Mouse (Mus musculus): Measurements from ENCODE around the gene Cltc. TPM values are rescaled to one million over a fixed set of nuclear protein-coding genes. Genes with fewer than 3 reads are reported as not detected.

Cltc gene
- polyA plus RNA-seq, 1 experiment from 2014 or later, result 220 TPM

- Histone ChIP-seq H3K9me3 (ENCODE audit: control insufficient read depth, low read length) (no peaks in the 10 kb centered on the region), H3K4me1 (ENCODE audit: control insufficient read depth, insufficient read depth, low read length) (peaks cover 28% of the 10 kb centered on the region), H3K9ac (replicated peaks; ENCODE audit: low read length) (peak within 1 kb of the TSS; percentile 82), H3K4me2 (ENCODE audit: low read length) (peak within 1 kb of the TSS; percentile 65), H3K27me3 (ENCODE audit: control insufficient read depth, insufficient read depth, low read length) (no peaks in the 10 kb centered on the region), H3K27ac (replicated peaks; ENCODE audit: low read depth, low read length) (peak within 1 kb of the TSS; percentile 87), H3K36me3 (ENCODE audit: control insufficient read depth, insufficient read depth, low read length) (no peaks in the 10 kb centered on the region; the same call in 1 of the 2 replicates), H3K4me3 (replicated peaks; ENCODE audit: low read depth, low read length) (peak within 1 kb of the TSS; percentile 90)
- ATAC-seq (ENCODE audit: low FRiP score, low TSS enrichment) (peak; percentile 89), DNase-seq (peak; percentile 98)
- WGBS, result under 1% methylated on average over 56 of the region's 56 CpGs
Observed at GRCm38 (mm10) chr11:86683395-86684125, 73.8 kb downstream of the Cltc start, which contains the start of the genes Vmp1 and Ptrh2. TSS of gene Vmp1 (minus strand) at chr11:86683836. TSS of gene Ptrh2 (plus strand) at chr11:86683985.

GRCm38 (mm10) chr11:86682861-86683260, 74.5 kb downstream of the Cltc start:
- H3K4me3 ChIP-seq (replicated peaks; ENCODE audit: low read depth, low read length), result peak overlapping the region; percentile 90
- no peaks in the 10 kb centered on the region; the same call in 1 of the 2 replicates for H3K36me3 ChIP-seq (ENCODE audit: control insufficient read depth, insufficient read depth, low read length)
- WGBS, result 40% methylated on average over 7 of the region's 7 CpGs
- ATAC-seq (ENCODE audit: low FRiP score, low TSS enrichment) (no peak), DNase-seq (no peak)
- peak overlapping the region; percentile 65 for H3K4me2 ChIP-seq (ENCODE audit: low read length)
- peaks cover 28% of the 10 kb centered on the region for H3K4me1 ChIP-seq (ENCODE audit: control insufficient read depth, insufficient read depth, low read length)
- peak overlapping the region; percentile 82 for H3K9ac ChIP-seq (replicated peaks; ENCODE audit: low read length)
- no peaks in the 10 kb centered on the region for H3K27me3 ChIP-seq (ENCODE audit: control insufficient read depth, insufficient read depth, low read length)
- H3K9me3 ChIP-seq (ENCODE audit: control insufficient read depth, low read length), result no peaks in the 10 kb centered on the region
- H3K27ac ChIP-seq (replicated peaks; ENCODE audit: low read depth, low read length), result no peak overlapping the region

GRCm38 (mm10) chr11:86681423-86681822, 75.9 kb downstream of the Cltc start:
- H3K27me3 ChIP-seq (ENCODE audit: control insufficient read depth, insufficient read depth, low read length), result no peaks in the 10 kb centered on the region
- whole genome bisulfite sequencing, result 85% methylated on average over 3 of the region's 3 CpGs
- no peaks in the 10 kb centered on the region for H3K9me3 ChIP-seq (ENCODE audit: control insufficient read depth, low read length)
- H3K4me2 ChIP-seq (ENCODE audit: low read length), result no peak overlapping the region
- ATAC-seq (ENCODE audit: low FRiP score, low TSS enrichment) (no peak), DNase-seq (no peak)
- no peak overlapping the region for H3K27ac ChIP-seq (replicated peaks; ENCODE audit: low read depth, low read length)
- no peaks in the 10 kb centered on the region for H3K36me3 ChIP-seq (ENCODE audit: control insufficient read depth, insufficient read depth, low read length)
- peaks cover 27% of the 10 kb centered on the region for H3K4me1 ChIP-seq (ENCODE audit: control insufficient read depth, insufficient read depth, low read length)
- no peak overlapping the region for H3K9ac ChIP-seq (replicated peaks; ENCODE audit: low read length)
- H3K4me3 ChIP-seq (replicated peaks; ENCODE audit: low read depth, low read length), result no peak overlapping the region

- H3K4me3 ChIP-seq (replicated peaks; ENCODE audit: low read depth, low read length), result no peak overlapping the region
- no peaks in the 10 kb centered on the region for H3K27me3 ChIP-seq (ENCODE audit: control insufficient read depth, insufficient read depth, low read length)
- H3K4me2 ChIP-seq (ENCODE audit: low read length), result no peak overlapping the region
- H3K36me3 ChIP-seq (ENCODE audit: control insufficient read depth, insufficient read depth, low read length), result no peaks in the 10 kb centered on the region
- no peak overlapping the region for H3K9ac ChIP-seq (replicated peaks; ENCODE audit: low read length)
- H3K4me1 ChIP-seq (ENCODE audit: control insufficient read depth, insufficient read depth, low read length), result peaks cover 23% of the 10 kb centered on the region
- DNase-seq, result no peak
- H3K27ac ChIP-seq (replicated peaks; ENCODE audit: low read depth, low read length), result no peak overlapping the region
- H3K9me3 ChIP-seq (ENCODE audit: control insufficient read depth, low read length), result no peaks in the 10 kb centered on the region
- ATAC-seq (ENCODE audit: low FRiP score, low TSS enrichment), result no peak
- WGBS, result 96% methylated on average over 3 of the region's 3 CpGs
Observed at GRCm38 (mm10) chr11:86680729-86681128, 76.6 kb downstream of the Cltc start.

- Histone ChIP-seq H3K27ac (replicated peaks; ENCODE audit: low read depth, low read length) (no peak overlapping the region), H3K27me3 (ENCODE audit: control insufficient read depth, insufficient read depth, low read length) (no peaks in the 10 kb centered on the region), H3K36me3 (ENCODE audit: control insufficient read depth, insufficient read depth, low read length) (no peaks in the 10 kb centered on the region), H3K9ac (replicated peaks; ENCODE audit: low read length) (no peak overlapping the region), H3K4me2 (ENCODE audit: low read length) (no peak overlapping the region), H3K4me3 (replicated peaks; ENCODE audit: low read depth, low read length) (no peak overlapping the region), H3K4me1 (ENCODE audit: control insufficient read depth, insufficient read depth, low read length) (peaks cover 9% of the 10 kb centered on the region), H3K9me3 (ENCODE audit: control insufficient read depth, low read length) (no peaks in the 10 kb centered on the region)
- no peak for DNase-seq
- WGBS, result 26% methylated on average over 5 of the region's 5 CpGs
- ATAC-seq (ENCODE audit: low FRiP score, low TSS enrichment), result no peak
Observed at GRCm38 (mm10) chr11:86678957-86679356, 78.4 kb downstream of the Cltc start.

GRCm38 (mm10) chr11:86675520-86675919, 81.8 kb downstream of the Cltc start:
- H3K27ac ChIP-seq (replicated peaks; ENCODE audit: low read depth, low read length), result no peak overlapping the region
- H3K4me1 ChIP-seq (ENCODE audit: control insufficient read depth, insufficient read depth, low read length), result no peaks in the 10 kb centered on the region
- no peaks in the 10 kb centered on the region for H3K9me3 ChIP-seq (ENCODE audit: control insufficient read depth, low read length)
- H3K4me3 ChIP-seq (replicated peaks; ENCODE audit: low read depth, low read length), result no peak overlapping the region
- no peak for ATAC-seq (ENCODE audit: low FRiP score, low TSS enrichment)
- no peak overlapping the region for H3K4me2 ChIP-seq (ENCODE audit: low read length)
- no peaks in the 10 kb centered on the region for H3K27me3 ChIP-seq (ENCODE audit: control insufficient read depth, insufficient read depth, low read length)
- 96% methylated on average over 4 of the region's 4 CpGs for WGBS
- H3K36me3 ChIP-seq (ENCODE audit: control insufficient read depth, insufficient read depth, low read length), result no peaks in the 10 kb centered on the region
- DNase-seq, result no peak
- no peak overlapping the region for H3K9ac ChIP-seq (replicated peaks; ENCODE audit: low read length)

GRCm38 (mm10) chr11:86672772-86673171, 84.6 kb downstream of the Cltc start:
- H3K9me3 ChIP-seq (ENCODE audit: control insufficient read depth, low read length), result no peaks in the 10 kb centered on the region
- H3K27me3 ChIP-seq (ENCODE audit: control insufficient read depth, insufficient read depth, low read length), result no peaks in the 10 kb centered on the region
- H3K4me2 ChIP-seq (ENCODE audit: low read length), result no peak overlapping the region
- no peak overlapping the region for H3K4me3 ChIP-seq (replicated peaks; ENCODE audit: low read depth, low read length)
- ATAC-seq (ENCODE audit: low FRiP score, low TSS enrichment), result no peak
- no peak overlapping the region for H3K9ac ChIP-seq (replicated peaks; ENCODE audit: low read length)
- no peak for DNase-seq
- H3K27ac ChIP-seq (replicated peaks; ENCODE audit: low read depth, low read length), result no peak overlapping the region
- H3K4me1 ChIP-seq (ENCODE audit: control insufficient read depth, insufficient read depth, low read length), result no peaks in the 10 kb centered on the region
- WGBS, result 81% methylated on average over 3 of the region's 3 CpGs
- no peaks in the 10 kb centered on the region for H3K36me3 ChIP-seq (ENCODE audit: control insufficient read depth, insufficient read depth, low read length)

GRCm38 (mm10) chr11:86671041-86671675, 86.2 kb downstream of the Cltc start:
- Histone ChIP-seq H3K9me3 (ENCODE audit: control insufficient read depth, low read length) (no peaks in the 10 kb centered on the region), H3K4me1 (ENCODE audit: control insufficient read depth, insufficient read depth, low read length) (no peaks in the 10 kb centered on the region), H3K4me3 (replicated peaks; ENCODE audit: low read depth, low read length) (no peak overlapping the region), H3K27ac (replicated peaks; ENCODE audit: low read depth, low read length) (no peak overlapping the region), H3K36me3 (ENCODE audit: control insufficient read depth, insufficient read depth, low read length) (no peaks in the 10 kb centered on the region), H3K4me2 (ENCODE audit: low read length) (no peak overlapping the region), H3K9ac (replicated peaks; ENCODE audit: low read length) (no peak overlapping the region), H3K27me3 (ENCODE audit: control insufficient read depth, insufficient read depth, low read length) (no peaks in the 10 kb centered on the region)
- no peak for DNase-seq
- ATAC-seq (ENCODE audit: low FRiP score, low TSS enrichment), result no peak
- 64% methylated on average over 3 of the region's 3 CpGs for WGBS

- Histone ChIP-seq H3K27me3 (ENCODE audit: control insufficient read depth, insufficient read depth, low read length) (no peaks in the 10 kb centered on the region), H3K4me2 (ENCODE audit: low read length) (no peak overlapping the region), H3K4me1 (ENCODE audit: control insufficient read depth, insufficient read depth, low read length) (no peaks in the 10 kb centered on the region), H3K9me3 (ENCODE audit: control insufficient read depth, low read length) (no peaks in the 10 kb centered on the region), H3K9ac (replicated peaks; ENCODE audit: low read length) (no peak overlapping the region), H3K27ac (replicated peaks; ENCODE audit: low read depth, low read length) (no peak overlapping the region), H3K4me3 (replicated peaks; ENCODE audit: low read depth, low read length) (no peak overlapping the region), H3K36me3 (ENCODE audit: control insufficient read depth, insufficient read depth, low read length) (peaks cover 23% of the 10 kb centered on the region)
- 93% methylated on average over 3 of the region's 3 CpGs for WGBS
- DNase-seq (no peak), ATAC-seq (ENCODE audit: low FRiP score, low TSS enrichment) (no peak)
Observed at GRCm38 (mm10) chr11:86668169-86668568, 89.2 kb downstream of the Cltc start.
